Mouse (Mus musculus): ENCODE data around the gene Mier2.

GRCm38 (mm10) chr10:79553691-79554090, 1.3 kb downstream of the Mier2 start:
- TF ChIP-seq POLR2A (IDR thresholded peaks at IDR 0.05; ENCODE audit: borderline replicate concordance, control insufficient read depth, low read depth, low read length), result no peak
- TF ChIP-seq CTCF (IDR thresholded peaks at IDR 0.05; ENCODE audit: control insufficient read depth, insufficient read depth, low read length), result no peak
